Mouse (Mus musculus) spleen, postnatal 36 days (tissue): ENCODE measurements around the gene Pax2.

ENCODE experiments used
- DNase-seq, 2 experiments: peaks; one replicate each; pipeline ENCODE4 v3.0.0; 2022; ENCODE audit warnings: low spot score in 2 of 2, mixed read lengths in 1 of 2

Gene Pax2

GRCm38 (mm10) chr19:44781987-44782386 lies 26.1 kb downstream of the Pax2 start:
- no peak for DNase-seq

GRCm38 (mm10) chr19:44784391-44784790 lies 28.5 kb downstream of the Pax2 start:
- DNase-seq = no peak

- DNase-seq = no peak
Observed at GRCm38 (mm10) chr19:44788488-44788887, 32.6 kb downstream of the Pax2 start.

- no peak for DNase-seq
Observed at GRCm38 (mm10) chr19:44791981-44792380, 36.1 kb downstream of the Pax2 start.

- no peak for DNase-seq
Observed at GRCm38 (mm10) chr19:44797110-44798060, 41.5 kb downstream of the Pax2 start.

GRCm38 (mm10) chr19:44798731-44799130 lies 42.9 kb downstream of the Pax2 start:
- DNase-seq = no peak

- DNase-seq = no peak
Observed at GRCm38 (mm10) chr19:44799156-44799555, 43.3 kb downstream of the Pax2 start.

GRCm38 (mm10) chr19:44800327-44800726 lies 44.5 kb downstream of the Pax2 start:
- no peak for DNase-seq

- DNase-seq = no peak
Observed at GRCm38 (mm10) chr19:44808734-44809133, 52.9 kb downstream of the Pax2 start.

GRCm38 (mm10) chr19:44812666-44813429 lies 57.0 kb downstream of the Pax2 start:
- no peak for DNase-seq

GRCm38 (mm10) chr19:44815111-44815510 lies 59.3 kb downstream of the Pax2 start:
- DNase-seq = no peak

- no peak for DNase-seq
Observed at GRCm38 (mm10) chr19:44817403-44818128, 61.7 kb downstream of the Pax2 start.

GRCm38 (mm10) chr19:44818676-44819075 lies 62.8 kb downstream of the Pax2 start:
- no peak for DNase-seq

- no peak for DNase-seq
Observed at GRCm38 (mm10) chr19:44821581-44821980, 65.7 kb downstream of the Pax2 start.

GRCm38 (mm10) chr19:44822295-44822694 lies 66.5 kb downstream of the Pax2 start:
- no peak for DNase-seq

GRCm38 (mm10) chr19:44823657-44824056 lies 67.8 kb downstream of the Pax2 start:
- DNase-seq = no peak

- no peak for DNase-seq
Observed at GRCm38 (mm10) chr19:44825216-44825768, 69.4 kb downstream of the Pax2 start.

GRCm38 (mm10) chr19:44825819-44826218 lies 70.0 kb downstream of the Pax2 start:
- DNase-seq = no peak

GRCm38 (mm10) chr19:44833391-44833790 lies 77.5 kb downstream of the Pax2 start:
- DNase-seq = no peak

GRCm38 (mm10) chr19:44834218-44835041 lies 78.6 kb downstream of the Pax2 start:
- no peak for DNase-seq
